Mouse (Mus musculus) erythroblast, embryonic 14.5 days (primary cell): ENCODE data around the gene Rab31. TPM values are rescaled to one million over a fixed set of nuclear protein-coding genes. Genes with fewer than 3 reads are reported as not detected.

Experiments
- H3K27me3 ChIP-seq: 2 replicates; pipeline ENCODE4 v1.6.1; 2012; ENCODE audit warnings: inconsistent platforms; ENCODE audit not compliant: control insufficient read depth
- H3K36me3 ChIP-seq: 2 replicates; pipeline ENCODE4 v1.6.1; 2012; ENCODE audit warnings: mild to moderate bottlenecking, inconsistent platforms; ENCODE audit not compliant: control insufficient read depth
- H3K4me1 ChIP-seq: 2 replicates; pipeline ENCODE4 v1.6.1; 2012; ENCODE audit warnings: inconsistent platforms; ENCODE audit not compliant: control insufficient read depth
- H3K4me3 ChIP-seq: replicated peaks from 2 replicates; pipeline ENCODE3; 2012; ENCODE audit warnings: moderate library complexity, mild to moderate bottlenecking, inconsistent platforms
- H3K9me3 ChIP-seq: 2 replicates; pipeline ENCODE4 v1.6.1; 2012; ENCODE audit warnings: low read length, inconsistent platforms, mixed read lengths; ENCODE audit not compliant: control insufficient read depth
- GATA1 ChIP-seq: IDR thresholded peaks from 2 replicates; pipeline ENCODE4 v1.6.1; 2012; ENCODE audit warnings: low read length, inconsistent platforms, mixed read lengths
- TAL1 ChIP-seq: IDR thresholded peaks from 3 replicates; pipeline ENCODE4 v1.6.1; 2012; ENCODE audit warnings: low read length, inconsistent platforms, mixed read lengths
- polyA plus RNA-seq: library from polyadenylated mRNA; stranded (reverse); fragments of >175 nt; gene quantifications from 2 replicates; pipeline ENCODE4 v1.2.3, GENCODE M21; 2012

Rab31 gene
- polyA plus RNA-seq, 1 experiment = not detected

GRCm38 (mm10) chr17:65614431-65614830 is 158.1 kb downstream of the Rab31 start:
- peak overlapping the region; percentile 99 for H3K4me3 ChIP-seq
- peaks cover 10% of the 10 kb centered on the region for H3K36me3 ChIP-seq
- TF ChIP-seq TAL1 = no peak
- TF ChIP-seq GATA1 = no peak
- H3K9me3 ChIP-seq = no peaks in the 10 kb centered on the region
- H3K27me3 ChIP-seq = peaks cover 2% of the 10 kb centered on the region; the same call in 1 of the 2 replicates
- H3K4me1 ChIP-seq = peaks cover 36% of the 10 kb centered on the region

- Histone ChIP-seq H3K9me3 (no peaks in the 10 kb centered on the region), H3K36me3 (peaks cover 17% of the 10 kb centered on the region), H3K27me3 (peaks cover 2% of the 10 kb centered on the region; the same call in 1 of the 2 replicates), H3K4me3 (peak within 1 kb of the TSS; percentile 99), H3K4me1 (peaks cover 43% of the 10 kb centered on the region)
- TF ChIP-seq TAL1 (no peak), GATA1 (no peak)
Observed at GRCm38 (mm10) chr17:65613463-65614412, 158.8 kb downstream of the Rab31 start, which contains the start of gene Vapa. Vapa (minus strand) TSS chr17:65613555.

GRCm38 (mm10) chr17:65613142-65613462 is 159.4 kb downstream of the Rab31 start:
- peaks cover 2% of the 10 kb centered on the region; the same call in 1 of the 2 replicates for H3K27me3 ChIP-seq
- H3K4me1 ChIP-seq = peaks cover 50% of the 10 kb centered on the region
- H3K36me3 ChIP-seq = peaks cover 19% of the 10 kb centered on the region
- H3K9me3 ChIP-seq = no peaks in the 10 kb centered on the region
- peak overlapping the region; percentile 99 for H3K4me3 ChIP-seq
- TF ChIP-seq GATA1 (no peak), TAL1 (no peak)

GRCm38 (mm10) chr17:65612391-65613141 is 160.0 kb downstream of the Rab31 start:
- Histone ChIP-seq H3K9me3 (no peaks in the 10 kb centered on the region), H3K4me3 (peak overlapping the region; percentile 99), H3K4me1 (peaks cover 55% of the 10 kb centered on the region), H3K27me3 (peaks cover 2% of the 10 kb centered on the region; the same call in 1 of the 2 replicates), H3K36me3 (peaks cover 21% of the 10 kb centered on the region)
- TF ChIP-seq TAL1 = no peak
- no peak for TF ChIP-seq GATA1

- Histone ChIP-seq H3K4me3 (peak overlapping the region; percentile 99), H3K4me1 (peaks cover 63% of the 10 kb centered on the region), H3K27me3 (peaks cover 2% of the 10 kb centered on the region; the same call in 1 of the 2 replicates), H3K9me3 (no peaks in the 10 kb centered on the region), H3K36me3 (peaks cover 21% of the 10 kb centered on the region)
- TF ChIP-seq GATA1 (no peak), TAL1 (no peak)
Observed at GRCm38 (mm10) chr17:65611721-65612120, 160.8 kb downstream of the Rab31 start.

- no peak for TF ChIP-seq TAL1
- no peak for TF ChIP-seq GATA1
- H3K9me3 ChIP-seq = no peaks in the 10 kb centered on the region
- H3K4me3 ChIP-seq = no peak overlapping the region
- no peaks in the 10 kb centered on the region for H3K27me3 ChIP-seq
- peaks cover 21% of the 10 kb centered on the region for H3K36me3 ChIP-seq
- peaks cover 80% of the 10 kb centered on the region for H3K4me1 ChIP-seq
Observed at GRCm38 (mm10) chr17:65608743-65609142, 163.8 kb downstream of the Rab31 start.

- peaks cover 21% of the 10 kb centered on the region for H3K36me3 ChIP-seq
- no peak for TF ChIP-seq GATA1
- TF ChIP-seq TAL1 = no peak
- peaks cover 81% of the 10 kb centered on the region for H3K4me1 ChIP-seq
- no peaks in the 10 kb centered on the region for H3K27me3 ChIP-seq
- H3K4me3 ChIP-seq = no peak overlapping the region
- no peaks in the 10 kb centered on the region for H3K9me3 ChIP-seq
Observed at GRCm38 (mm10) chr17:65608312-65608687, 164.3 kb downstream of the Rab31 start.

- H3K36me3 ChIP-seq = peaks cover 21% of the 10 kb centered on the region
- no peak overlapping the region for H3K4me3 ChIP-seq
- no peaks in the 10 kb centered on the region for H3K9me3 ChIP-seq
- peaks cover 81% of the 10 kb centered on the region for H3K4me1 ChIP-seq
- TF ChIP-seq GATA1 = no peak
- TF ChIP-seq TAL1 = no peak
- no peaks in the 10 kb centered on the region for H3K27me3 ChIP-seq
Observed at GRCm38 (mm10) chr17:65607574-65608311, 164.8 kb downstream of the Rab31 start.
